9 mouse cellular contexts compared by ENCODE assay signal in genomic region chr8:83200191-83201177, GRCm38 (mm10). TPM values are rescaled to one million over a fixed set of nuclear protein-coding genes. Genes with fewer than 3 reads are reported as not detected.
DNase-seq lines count a peak whose midpoint lies in the region; ATAC-seq and TF ChIP-seq lines count a peak whose summit lies in the region.
"Had no signal": no experiment of that assay in that cellular context is flagged by ENCODE, and none has a peak within 500 bp of the region (broad histone marks: within the 10 kb centered on the region; RNA-seq: fewer than 3 reads in every experiment).

No protein-coding gene starts in this region.

- intact Hi-C loops in left cerebral cortex, postnatal 14 days (cut with DNase I): no loop called here

- TF ChIP-seq EP300 in MEL (IDR thresholded peaks at IDR 0.05; ENCODE audit: low read depth in 1 of 2, low read length in 2 of 2): no peak

- H3K4me3 ChIP-seq in hindbrain, embryonic 13.5 days: no peak overlapping the region
- no peak overlapping the region for H3K4me3 ChIP-seq in hindbrain, embryonic 10.5 days
- no peak overlapping the region for H3K4me3 ChIP-seq in MEL (ENCODE audit: control insufficient read depth in 1 of 2, insufficient read depth in 1 of 2, low read depth in 2 of 2, low read length in 2 of 2)
- peak overlapping the region; percentile 12; the same call in 1 of the 2 replicates for H3K4me3 ChIP-seq in heart, embryonic 16.5 days (ENCODE audit: low read length)

- H3K9me3 ChIP-seq in hindbrain, embryonic 13.5 days: no peaks in the 10 kb centered on the region
- no peaks in the 10 kb centered on the region for H3K9me3 ChIP-seq in hindbrain, embryonic 10.5 days
- H3K9me3 ChIP-seq in MEL (replicated peaks; ENCODE audit: insufficient read depth, low read length): no peaks in the 10 kb centered on the region
- H3K9me3 ChIP-seq in heart, embryonic 16.5 days (replicated peaks; ENCODE audit: control insufficient read depth, low read length): no peaks in the 10 kb centered on the region
- H3K9me3 ChIP-seq: G1E had no signal

- TF ChIP-seq CTCF in MEL (IDR thresholded peaks at IDR 0.05 in 2 of 3, conservative IDR thresholded peaks at IDR 0.05 in 1 of 3; ENCODE audit: control insufficient read depth in 1 of 3, insufficient read depth in 1 of 3, low read depth in 2 of 3, low read length in 3 of 3, poor library complexity in 1 of 3, severe bottlenecking in 1 of 3): no peak

- no peak for TF ChIP-seq RAD21 in MEL (IDR thresholded peaks at IDR 0.05; ENCODE audit: low read depth, low read length)

- 81% methylated on average over 16 of the region's 16 CpGs for WGBS in hindbrain, embryonic 13.5 days
- 87% methylated on average over 16 of the region's 16 CpGs for WGBS in hindbrain, embryonic 10.5 days
- WGBS in heart, embryonic 16.5 days: 48% methylated on average over 16 of the region's 16 CpGs

- no peak for TF ChIP-seq POLR2A in MEL (IDR thresholded peaks at IDR 0.05; ENCODE audit: control insufficient read depth in 1 of 2, insufficient read depth in 1 of 2, low read depth in 1 of 2, low read length in 2 of 2, poor library complexity in 1 of 2)

- ATAC-seq in hindbrain, embryonic 13.5 days (ENCODE audit: low FRiP score): no peak
- peak; percentile 24; the same call in 1 of the 2 replicates for ATAC-seq in heart, embryonic 16.5 days (replicated peaks; ENCODE audit: extremely low read depth, insufficient read depth, low FRiP score)

- no peaks in the 10 kb centered on the region for H3K36me3 ChIP-seq in hindbrain, embryonic 13.5 days
- H3K36me3 ChIP-seq in hindbrain, embryonic 10.5 days: no peaks in the 10 kb centered on the region
- H3K36me3 ChIP-seq in MEL (ENCODE audit: control insufficient read depth in 1 of 2, insufficient read depth in 2 of 2, low read length in 2 of 2): no peaks in the 10 kb centered on the region
- H3K36me3 ChIP-seq in heart, embryonic 16.5 days (ENCODE audit: control insufficient read depth, insufficient read depth): no peaks in the 10 kb centered on the region
- H3K36me3 ChIP-seq: G1E had no signal

- DNase-seq in hindbrain, embryonic 10.5 days (ENCODE audit: low spot score): no peak
- peak; percentile 8 for DNase-seq in MEL (ENCODE audit: low read depth, low spot score)
- peak; percentile 92 for DNase-seq in cerebellum, adult 9-11 months
- DNase-seq in left cerebral cortex, postnatal 14 days (ENCODE audit: low spot score in 2 of 2): peak; percentile 39 to 70
- peak; percentile 45 to 56 for DNase-seq in right cerebral cortex, adult 2 months (ENCODE audit: low spot score in 2 of 2)
- no peak for DNase-seq in thymus, postnatal 4 days

- peaks cover 38% of the 10 kb centered on the region for H3K4me1 ChIP-seq in hindbrain, embryonic 13.5 days (replicated peaks)
- peaks cover 21% of the 10 kb centered on the region for H3K4me1 ChIP-seq in hindbrain, embryonic 10.5 days (replicated peaks)
- no peaks in the 10 kb centered on the region for H3K4me1 ChIP-seq in MEL (ENCODE audit: control insufficient read depth in 1 of 2, insufficient read depth in 2 of 2, low read length in 2 of 2)
- peaks cover 17% of the 10 kb centered on the region for H3K4me1 ChIP-seq in heart, embryonic 16.5 days (ENCODE audit: control insufficient read depth, insufficient read depth, low read length)

- H3K27me3 ChIP-seq in hindbrain, embryonic 13.5 days: no peaks in the 10 kb centered on the region
- H3K27me3 ChIP-seq in hindbrain, embryonic 10.5 days (ENCODE audit: insufficient read depth, poor library complexity, severe bottlenecking): no peaks in the 10 kb centered on the region
- no peaks in the 10 kb centered on the region; a peak in 1 of 4 replicates for H3K27me3 ChIP-seq in MEL (ENCODE audit: control insufficient read depth in 1 of 2, insufficient read depth in 2 of 2, low read length in 2 of 2)
- H3K27me3 ChIP-seq in heart, embryonic 16.5 days (ENCODE audit: control insufficient read depth, insufficient read depth, low read length): no peaks in the 10 kb centered on the region

- no peak overlapping the region for H3K4me2 ChIP-seq in hindbrain, embryonic 13.5 days
- H3K4me2 ChIP-seq in heart, embryonic 16.5 days (ENCODE audit: low read depth, low read length): peak overlapping the region; percentile 49

- peak overlapping the region; percentile 66; the same call in 1 of the 2 replicates for H3K27ac ChIP-seq in hindbrain, embryonic 13.5 days
- no peak overlapping the region for H3K27ac ChIP-seq in hindbrain, embryonic 10.5 days
- H3K27ac ChIP-seq in MEL (ENCODE audit: control insufficient read depth, low read depth, low read length): no peak overlapping the region
- peak overlapping the region; percentile 71 for H3K27ac ChIP-seq in heart, embryonic 16.5 days (ENCODE audit: low read length)

- H3K9ac ChIP-seq in hindbrain, embryonic 13.5 days: no peak overlapping the region
- no peak overlapping the region for H3K9ac ChIP-seq in MEL (ENCODE audit: control insufficient read depth, low read depth, low read length, poor library complexity, severe bottlenecking)
- peak overlapping the region; percentile 44; the same call in 1 of the 2 replicates for H3K9ac ChIP-seq in heart, embryonic 16.5 days (ENCODE audit: low read length)

- H3K79me2 ChIP-seq in MEL (ENCODE audit: control insufficient read depth, insufficient read depth, low read length, poor library complexity): no peaks in the 10 kb centered on the region

TF ChIP-seq in MEL, 35 proteins besides CTCF, POLR2A, EP300 and RAD21:
- TF ChIP-seq MXI1 (IDR thresholded peaks at IDR 0.05; ENCODE audit: low read depth, low read length) (no peak), CHD2 (IDR thresholded peaks at IDR 0.05; ENCODE audit: low read length) (no peak), ZMIZ1 (IDR thresholded peaks at IDR 0.05; ENCODE audit: low read depth, low read length) (no peak), USF1 (IDR thresholded peaks at IDR 0.05; ENCODE audit: low read depth, low read length) (no peak), TBP (IDR thresholded peaks at IDR 0.05; ENCODE audit: low read depth, low read length) (no peak), JUND (IDR thresholded peaks at IDR 0.05; ENCODE audit: low read depth, low read length) (no peak), MEF2A (IDR thresholded peaks at IDR 0.05; ENCODE audit: extremely low read depth, insufficient replicate concordance, low read depth, low read length, poor library complexity, severe bottlenecking) (no peak), SIN3A (IDR thresholded peaks at IDR 0.05; ENCODE audit: low read length) (no peak), MAZ (IDR thresholded peaks at IDR 0.05; ENCODE audit: low read depth, low read length) (no peak), GABPA (IDR thresholded peaks at IDR 0.05; ENCODE audit: low read depth, low read length) (no peak), NRF1 (IDR thresholded peaks at IDR 0.05; ENCODE audit: insufficient read depth, low read depth, low read length, poor library complexity, severe bottlenecking) (no peak), CHD1 (IDR thresholded peaks at IDR 0.05; ENCODE audit: low read depth, low read length) (no peak), ZC3H11A (IDR thresholded peaks at IDR 0.05; ENCODE audit: low read depth, low read length) (no peak), MAFK (IDR thresholded peaks at IDR 0.05; ENCODE audit: borderline replicate concordance, low read depth, low read length) (no peak), BHLHE40 (IDR thresholded peaks at IDR 0.05; ENCODE audit: borderline replicate concordance, low read depth, low read length) (no peak), POLR2AphosphoS2 (IDR thresholded peaks at IDR 0.05; ENCODE audit: low read length) (no peak), MAX (IDR thresholded peaks at IDR 0.05; ENCODE audit: low read length) (no peak), ETS1 (IDR thresholded peaks at IDR 0.05; ENCODE audit: low read depth, low read length) (no peak), ELF1 (IDR thresholded peaks at IDR 0.05; ENCODE audit: low read depth, low read length) (no peak), SMC3 (IDR thresholded peaks at IDR 0.05; ENCODE audit: low read depth, low read length) (no peak)

RNA-seq across cellular contexts. Expression of gene Gm10645, which starts 34.5 kb away (rescaled TPM):
- 6.9 and 7.3 TPM in 2 replicates for polyA plus RNA-seq in hindbrain, embryonic 13.5 days (2015; fragmentation: Nextera tagmentation; extraction: Ambion mirVana)
- 2.9 and 3.2 TPM in 2 replicates for polyA plus RNA-seq in hindbrain, embryonic 10.5 days (2016; fragmentation: Nextera tagmentation; extraction: Ambion mirVana)
- total RNA-seq in MEL (2012; rRNA removed): not detected in 2 replicates
- polyA plus RNA-seq in MEL (2012; ENCODE audit: insufficient read depth in 1 of 2, insufficient read length in 2 of 2, low read depth in 1 of 2, low replicate concordance in 2 of 2, missing spikeins in 1 of 2): not detected
- 0.58 and 0.86 TPM in 2 replicates for polyA plus RNA-seq in heart, embryonic 16.5 days (2015; fragmentation: Nextera tagmentation; extraction: Ambion mirVana)
- total RNA-seq in left cerebral cortex, postnatal 14 days (2021): 1 to 10 TPM in 1 of 2 experiments, under 1 TPM in 1; 0.88 to 1.2 TPM
- total RNA-seq: G1E had no signal
- polyA plus RNA-seq: G1E had no signal

RNA-seq across cellular contexts. Expression of gene Tbc1d9, which starts 35.3 kb away (rescaled TPM):
- 15.9 and 16.4 TPM in 2 replicates for polyA plus RNA-seq in hindbrain, embryonic 13.5 days (2015; fragmentation: Nextera tagmentation; extraction: Ambion mirVana)
- 6.5 and 8.3 TPM in 2 replicates for polyA plus RNA-seq in hindbrain, embryonic 10.5 days (2016; fragmentation: Nextera tagmentation; extraction: Ambion mirVana)
- total RNA-seq in MEL (2012; rRNA removed): not detected in 2 replicates
- not detected for polyA plus RNA-seq in MEL (2012; ENCODE audit: insufficient read depth in 1 of 2, insufficient read length in 2 of 2, low read depth in 1 of 2, low replicate concordance in 2 of 2, missing spikeins in 1 of 2)
- 0.66 and 1.1 TPM in 2 replicates for polyA plus RNA-seq in heart, embryonic 16.5 days (2015; fragmentation: Nextera tagmentation; extraction: Ambion mirVana)
- 100 to 1,000 TPM; 102 to 107 TPM for total RNA-seq in left cerebral cortex, postnatal 14 days (2021)
- polyA plus RNA-seq: G1E had no signal

Comparison
In these comparisons a context has a peak if more than half of its experiments do, and no peak if none do; other contexts are left out.
1. H3K27ac ChIP-seq: peak in hindbrain, embryonic 13.5 days (single experiment) and heart, embryonic 16.5 days (single experiment); none in hindbrain, embryonic 10.5 days (single experiment) and MEL (single experiment).
2. DNase-seq: peak in MEL (single experiment), cerebellum, adult 9-11 months (single experiment), left cerebral cortex, postnatal 14 days (2 of 2) and right cerebral cortex, adult 2 months (2 of 2); none in hindbrain, embryonic 10.5 days (single experiment) and thymus, postnatal 4 days (single experiment).